Mouse (Mus musculus) lung, embryonic 14.5 days (tissue): ENCODE measurements at regions not wholly inside any gene's neighbourhood (a gene's known extent, or its start where the extent isn't known, plus 50 kb on each side); places are given as distances from the start of the nearest gene placed in this dataset.

Experiments
- ATAC-seq: fragments of 200-750 bp; cut with Nextera tagmentation; 2 replicates; pipeline ENCODE4 v1.8.0; 2017; ENCODE audit warnings: mild to moderate bottlenecking, moderate TSS enrichment, moderate library complexity; ENCODE audit not compliant: insufficient read depth
- DNase-seq: peaks from one replicate; pipeline ENCODE4 v3.0.0-alpha.2; 2015
- H3K27ac ChIP-seq: fragments of 300-500 bp; sonication (generic); 2 replicates; pipeline ENCODE4 v1.5.1; 2014; ENCODE audit warnings: low read depth, mild to moderate bottlenecking, moderate library complexity
- H3K27me3 ChIP-seq: fragments of 300-500 bp; sonication (generic); 2 replicates; pipeline ENCODE4 v1.6.1; 2014; ENCODE audit warnings: low read length, control low read depth; ENCODE audit not compliant: insufficient read depth
- H3K36me3 ChIP-seq: fragments of 300-500 bp; sonication (generic); 2 replicates; pipeline ENCODE4 v1.6.1; 2014; ENCODE audit warnings: control low read depth; ENCODE audit not compliant: insufficient read depth
- H3K4me1 ChIP-seq: fragments of 300-500 bp; sonication (generic); 2 replicates; pipeline ENCODE4 v1.6.1; 2014; ENCODE audit warnings: antibody characterized with exemption, control low read depth; ENCODE audit not compliant: insufficient read depth
- H3K4me2 ChIP-seq: fragments of 300-500 bp; sonication (generic); 2 replicates; pipeline ENCODE4 v1.6.1; 2014; ENCODE audit warnings: mild to moderate bottlenecking
- H3K4me3 ChIP-seq: fragments of 300-500 bp; sonication (generic); 2 replicates; pipeline ENCODE4 v1.5.1; 2014; ENCODE audit warnings: low read depth, low read length
- H3K9ac ChIP-seq: fragments of 300-500 bp; sonication (generic); 2 replicates; pipeline ENCODE4 v1.6.1; 2014
- H3K9me3 ChIP-seq: fragments of 300-500 bp; sonication (generic); 2 replicates; pipeline ENCODE4 v1.6.1; 2016; ENCODE audit warnings: low read depth, low read length, control low read depth
- CTCF ChIP-seq: IDR thresholded peaks from 2 replicates; pipeline ENCODE4 v1.5.1; 2016; ENCODE audit warnings: antibody characterized with exemption, low read depth
- WGBS: fragments of 180-500 bp; shearing (Covaris S2); extraction: QIAGEN DNeasy Blood & Tissue Kit; methylation state at CpG from one replicate; pipeline ENCODE4 v1.1.7; 2014; 5-methylcytosine and 5-hydroxymethylcytosine counted together

GRCm38 (mm10) chr17:89301325-89301724 lies 100.8 kb upstream of the Fshr start:
- Histone ChIP-seq H3K27me3 (no peaks in the 10 kb centered on the region), H3K36me3 (no peaks in the 10 kb centered on the region), H3K9me3 (no peaks in the 10 kb centered on the region), H3K4me3 (no peak overlapping the region), H3K4me1 (no peaks in the 10 kb centered on the region), H3K4me2 (no peak overlapping the region), H3K27ac (no peak overlapping the region), H3K9ac (no peak overlapping the region)
- WGBS: 81% methylated on average over 4 of the region's 4 CpGs
- DNase-seq (no peak), ATAC-seq (no peak)
- TF ChIP-seq CTCF: no peak

DNA sequence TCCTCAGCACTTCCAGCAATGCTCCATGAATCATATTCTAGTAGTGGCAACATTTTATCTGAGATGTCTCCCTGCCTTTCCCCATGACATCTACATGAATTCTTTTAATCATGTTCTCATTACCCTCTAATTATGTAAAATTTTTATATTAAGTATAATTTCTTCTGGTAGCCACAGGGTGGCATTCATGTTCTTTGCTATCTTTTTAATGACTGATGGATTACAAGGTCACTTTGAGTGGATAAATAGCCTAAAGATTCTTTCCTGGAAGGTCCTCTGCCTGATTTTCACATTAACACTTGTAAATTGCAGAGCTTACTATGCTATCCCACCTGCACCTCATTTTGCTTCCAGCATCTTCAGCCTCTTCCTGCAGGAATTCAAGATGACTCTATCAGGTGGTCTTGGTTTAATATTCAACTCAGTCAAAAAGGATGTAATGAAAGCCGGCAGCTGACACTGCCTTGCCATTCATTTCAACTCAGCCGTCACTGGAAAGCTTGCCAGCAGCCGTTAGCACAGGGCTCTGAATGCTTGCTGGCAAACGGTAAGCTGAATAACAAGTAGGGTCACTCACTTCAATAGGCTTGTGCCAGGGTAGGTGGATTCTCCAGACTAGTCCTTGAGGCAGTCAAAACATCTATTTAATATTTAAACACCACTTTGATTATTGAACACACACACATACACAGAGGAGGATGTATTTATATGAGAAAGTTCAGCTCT lies 97.0 kb upstream of the Fshr start:
- TF ChIP-seq CTCF: no peak
- 32% methylated on average over 4 of the region's 4 CpGs for WGBS
- no peaks in the 10 kb centered on the region for H3K27me3 ChIP-seq
- H3K4me2 ChIP-seq: no peak overlapping the region
- peak; percentile 24; the same call in 1 of the 2 replicates for ATAC-seq
- H3K36me3 ChIP-seq: no peaks in the 10 kb centered on the region
- H3K9me3 ChIP-seq: no peaks in the 10 kb centered on the region
- no peaks in the 10 kb centered on the region for H3K4me1 ChIP-seq
- no peak overlapping the region for H3K9ac ChIP-seq
- H3K4me3 ChIP-seq: no peak overlapping the region
- DNase-seq: peak; percentile 18
- H3K27ac ChIP-seq: no peak overlapping the region

- no peak overlapping the region for H3K4me2 ChIP-seq
- no peak overlapping the region for H3K4me3 ChIP-seq
- no peak overlapping the region for H3K27ac ChIP-seq
- DNase-seq (no peak), ATAC-seq (no peak)
- H3K27me3 ChIP-seq: no peaks in the 10 kb centered on the region
- no peaks in the 10 kb centered on the region for H3K4me1 ChIP-seq
- TF ChIP-seq CTCF: no peak
- H3K9ac ChIP-seq: no peak overlapping the region
- 92% methylated on average over 2 of the region's 2 CpGs for WGBS
- H3K36me3 ChIP-seq: no peaks in the 10 kb centered on the region
- H3K9me3 ChIP-seq: no peaks in the 10 kb centered on the region
These were observed 80.8 kb upstream of the Fshr start for GRCm38 (mm10) chr17:89281321-89281720.

DNA sequence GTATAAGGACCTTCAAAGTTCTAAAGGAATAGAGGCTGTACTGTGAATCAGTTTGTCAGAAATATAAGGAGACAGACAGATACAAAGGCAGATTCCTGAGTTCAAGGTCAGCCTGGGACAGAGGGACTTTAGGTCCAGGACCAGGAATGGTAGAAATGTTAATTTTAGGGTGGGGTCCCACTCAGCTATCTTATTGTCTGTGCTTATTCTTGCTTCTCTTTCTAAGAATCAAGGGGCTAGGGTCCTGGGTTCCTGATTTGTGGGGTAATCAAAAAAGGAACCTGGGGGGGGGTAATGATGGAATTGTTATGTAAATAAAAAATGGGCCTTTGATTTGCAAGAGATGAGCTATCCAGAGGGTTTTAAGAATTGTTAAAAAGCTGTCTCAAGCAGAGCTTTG lies 71.7 kb upstream of the Fshr start:
- Histone ChIP-seq H3K4me3 (no peak overlapping the region), H3K36me3 (no peaks in the 10 kb centered on the region), H3K4me1 (no peaks in the 10 kb centered on the region), H3K9me3 (no peaks in the 10 kb centered on the region), H3K9ac (no peak overlapping the region), H3K4me2 (no peak overlapping the region), H3K27me3 (no peaks in the 10 kb centered on the region), H3K27ac (no peak overlapping the region)
- no peak for TF ChIP-seq CTCF
- ATAC-seq (no peak), DNase-seq (no peak)

- H3K4me2 ChIP-seq: no peak overlapping the region
- WGBS: 69% methylated on average over 3 of the region's 3 CpGs
- no peaks in the 10 kb centered on the region for H3K36me3 ChIP-seq
- no peaks in the 10 kb centered on the region for H3K27me3 ChIP-seq
- TF ChIP-seq CTCF: no peak
- no peaks in the 10 kb centered on the region for H3K4me1 ChIP-seq
- DNase-seq: no peak
- ATAC-seq: no peak
- H3K9ac ChIP-seq: no peak overlapping the region
- H3K4me3 ChIP-seq: no peak overlapping the region
- no peaks in the 10 kb centered on the region for H3K9me3 ChIP-seq
- H3K27ac ChIP-seq: no peak overlapping the region
These were observed 55.2 kb upstream of the Fshr start for GRCm38 (mm10) chr17:89255687-89256086.

- no peak for ATAC-seq
- 62% methylated on average over 5 of the region's 5 CpGs for WGBS
- H3K4me2 ChIP-seq: no peak overlapping the region
These were observed 50.3 kb upstream of the Fshr start for GRCm38 (mm10) chr17:89250811-89251210.

More at GRCm38 (mm10) chr17:89250811-89251210, 50.3 kb upstream of the Fshr start:
- H3K36me3 ChIP-seq: no peaks in the 10 kb centered on the region
- H3K27ac ChIP-seq: no peak overlapping the region
- no peaks in the 10 kb centered on the region for H3K4me1 ChIP-seq
- TF ChIP-seq CTCF: no peak
- no peak for DNase-seq
- H3K4me3 ChIP-seq: no peak overlapping the region
- H3K27me3 ChIP-seq: no peaks in the 10 kb centered on the region
- no peak overlapping the region for H3K9ac ChIP-seq
- H3K9me3 ChIP-seq: no peaks in the 10 kb centered on the region
